In genomic region chr3:138263154-138263930, GRCm38 (mm10) we compare ENCODE assay signal across 32 mouse cellular contexts. TPM values are rescaled to one million over a fixed set of nuclear protein-coding genes. Genes with fewer than 3 reads are reported as not detected.
DNase-seq lines count a peak whose midpoint lies in the region; ATAC-seq and TF ChIP-seq lines count a peak whose summit lies in the region.
"Had no signal": no experiment of that assay in that cellular context is flagged by ENCODE, and none has a peak within 500 bp of the region (broad histone marks: within the 10 kb centered on the region; RNA-seq: fewer than 3 reads in every experiment).

No protein-coding gene starts in this region.

- WGBS in liver, embryonic 15.5 days (ENCODE audit: insufficient replicate concordance) = 50% methylated on average over 5 of the region's 5 CpGs
- 53% methylated on average over 5 of the region's 5 CpGs for WGBS in lung, postnatal 0 days
- 47% methylated on average over 5 of the region's 5 CpGs for WGBS in lung, adult 2 months
- WGBS in stomach, postnatal 0 days = 51% methylated on average over 5 of the region's 5 CpGs
- 89% methylated on average over 5 of the region's 5 CpGs for WGBS in forebrain, embryonic 14.5 days

- no peak for TF ChIP-seq POLR2A in lung, adult 2 months (IDR thresholded peaks at IDR 0.05; ENCODE audit: borderline replicate concordance, extremely low read depth, low read depth, low read length)

- peak; percentile 67 for DNase-seq in heart, adult 11 months
- DNase-seq in heart, postnatal 10 days = no peak
- no peak for DNase-seq in liver
- DNase-seq in lung, postnatal 0 days (ENCODE audit: low spot score) = peak; percentile 56
- DNase-seq in lung, adult 2 months = no peak
- DNase-seq in stomach, postnatal 0 days (ENCODE audit: low spot score) = no peak
- no peak for DNase-seq in forebrain, embryonic 14.5 days (ENCODE audit: low spot score)
- DNase-seq: cerebellum, adult 18-20 months; cerebellum, postnatal 14 days; gastrocnemius, postnatal 14 days; heart, postnatal 36 days; kidney, adult 8-10 months; layer of hippocampus, postnatal 36 days; left cerebral cortex, postnatal 4 days; midbrain, embryonic 14.5 days; thymus, postnatal 14 days had no signal

- TF ChIP-seq CTCF in lung, postnatal 0 days (IDR thresholded peaks at IDR 0.05) = no peak
- TF ChIP-seq CTCF in lung, adult 2 months (IDR thresholded peaks at IDR 0.05; ENCODE audit: insufficient read depth, low read length) = no peak
- TF ChIP-seq CTCF in stomach, postnatal 0 days (IDR thresholded peaks at IDR 0.05; ENCODE audit: low read depth) = no peak

- ATAC-seq in liver, embryonic 15.5 days (ENCODE audit: insufficient read depth) = peak; percentile 31; the same call in 1 of the 2 replicates
- peak; percentile 47 for ATAC-seq in lung, postnatal 0 days
- ATAC-seq in stomach, postnatal 0 days (ENCODE audit: low FRiP score, low TSS enrichment) = peak; percentile 83
- no peak for ATAC-seq in forebrain, embryonic 14.5 days
- ATAC-seq: forebrain, embryonic 13.5 days; intestine, embryonic 16.5 days; Patski had no signal

- H3K36me3 ChIP-seq in liver, embryonic 15.5 days (replicated peaks) = no peaks in the 10 kb centered on the region
- no peaks in the 10 kb centered on the region for H3K36me3 ChIP-seq in lung, postnatal 0 days (ENCODE audit: insufficient read depth, low read length)
- H3K36me3 ChIP-seq in stomach, postnatal 0 days (ENCODE audit: control insufficient read depth, insufficient read depth, low read length) = no peaks in the 10 kb centered on the region
- H3K36me3 ChIP-seq in forebrain, embryonic 14.5 days (ENCODE audit: control insufficient read depth, insufficient read depth, low read length) = no peaks in the 10 kb centered on the region
- H3K36me3 ChIP-seq: heart, embryonic 10.5 days; heart, embryonic 15.5 days; hindbrain, embryonic 12.5 days had no signal

- H3K27me3 ChIP-seq in liver, embryonic 15.5 days = no peaks in the 10 kb centered on the region
- no peaks in the 10 kb centered on the region for H3K27me3 ChIP-seq in lung, postnatal 0 days (replicated peaks; ENCODE audit: insufficient read depth, low read length)
- no peaks in the 10 kb centered on the region for H3K27me3 ChIP-seq in stomach, postnatal 0 days (ENCODE audit: control insufficient read depth, insufficient read depth, low read length)
- H3K27me3 ChIP-seq in forebrain, embryonic 14.5 days (replicated peaks; ENCODE audit: control insufficient read depth, insufficient read depth, low read length) = no peaks in the 10 kb centered on the region
- H3K27me3 ChIP-seq: forebrain, embryonic 13.5 days; heart, embryonic 15.5 days; hindbrain, embryonic 12.5 days; Patski had no signal

- no peak overlapping the region for H3K4me2 ChIP-seq in liver, embryonic 15.5 days
- no peak overlapping the region for H3K4me2 ChIP-seq in lung, postnatal 0 days (replicated peaks; ENCODE audit: low read depth, low read length)
- no peak overlapping the region for H3K4me2 ChIP-seq in stomach, postnatal 0 days (replicated peaks; ENCODE audit: low read depth)
- no peak overlapping the region for H3K4me2 ChIP-seq in forebrain, embryonic 14.5 days (ENCODE audit: low read length)
- H3K4me2 ChIP-seq: forebrain, embryonic 13.5 days; heart, embryonic 15.5 days; hindbrain, embryonic 12.5 days had no signal

- no peak overlapping the region for H3K9ac ChIP-seq in liver, embryonic 15.5 days
- no peak overlapping the region for H3K9ac ChIP-seq in lung, postnatal 0 days (replicated peaks; ENCODE audit: low read depth)
- no peak overlapping the region for H3K9ac ChIP-seq in stomach, postnatal 0 days (ENCODE audit: low read length)
- H3K9ac ChIP-seq in forebrain, embryonic 14.5 days (ENCODE audit: low read length) = no peak overlapping the region
- H3K9ac ChIP-seq: forebrain, embryonic 13.5 days; heart, embryonic 15.5 days; hindbrain, embryonic 12.5 days had no signal

- no peaks in the 10 kb centered on the region for H3K9me3 ChIP-seq in liver, embryonic 15.5 days (replicated peaks)
- H3K9me3 ChIP-seq in lung, postnatal 0 days (ENCODE audit: low read length) = no peaks in the 10 kb centered on the region
- no peaks in the 10 kb centered on the region for H3K9me3 ChIP-seq in stomach, postnatal 0 days (ENCODE audit: control insufficient read depth, low read length)
- no peaks in the 10 kb centered on the region for H3K9me3 ChIP-seq in forebrain, embryonic 14.5 days (replicated peaks; ENCODE audit: control insufficient read depth, low read length)
- H3K9me3 ChIP-seq: forebrain, embryonic 13.5 days; heart, embryonic 10.5 days; heart, embryonic 15.5 days; hindbrain, embryonic 12.5 days had no signal

- TF ChIP-seq EP300 in lung, postnatal 0 days (IDR thresholded peaks at IDR 0.05) = no peak
- TF ChIP-seq EP300 in stomach, postnatal 0 days (optimal IDR thresholded peaks at IDR 0.05) = no peak

- H3K4me3 ChIP-seq in liver, embryonic 15.5 days (replicated peaks) = no peak overlapping the region
- no peak overlapping the region for H3K4me3 ChIP-seq in lung, postnatal 0 days (ENCODE audit: low read depth, low read length)
- H3K4me3 ChIP-seq in lung, adult 2 months (replicated peaks; ENCODE audit: extremely low read depth, low read depth, low read length) = no peak overlapping the region
- H3K4me3 ChIP-seq in stomach, postnatal 0 days (ENCODE audit: low read depth, low read length) = no peak overlapping the region
- H3K4me3 ChIP-seq in forebrain, embryonic 14.5 days (ENCODE audit: low read depth, low read length) = no peak overlapping the region
- H3K4me3 ChIP-seq: forebrain, embryonic 13.5 days; heart, embryonic 10.5 days; heart, embryonic 15.5 days; hindbrain, embryonic 12.5 days had no signal

- 0 out of 2 replicates have a peak, but pooled peaks cover 5% of the 10 kb centered on the region for H3K4me1 ChIP-seq in liver, embryonic 15.5 days (replicated peaks)
- H3K4me1 ChIP-seq in lung, postnatal 0 days (ENCODE audit: insufficient read depth, low read depth, low read length) = no peaks in the 10 kb centered on the region
- H3K4me1 ChIP-seq in lung, adult 2 months (ENCODE audit: control insufficient read depth, insufficient read depth, low read length) = no peaks in the 10 kb centered on the region
- no peaks in the 10 kb centered on the region for H3K4me1 ChIP-seq in stomach, postnatal 0 days (replicated peaks; ENCODE audit: control insufficient read depth, insufficient read depth)
- no peaks in the 10 kb centered on the region for H3K4me1 ChIP-seq in forebrain, embryonic 14.5 days (ENCODE audit: control insufficient read depth, insufficient read depth, low read length)
- H3K4me1 ChIP-seq: forebrain, embryonic 13.5 days; heart, embryonic 15.5 days; hindbrain, embryonic 12.5 days had no signal

- no peak overlapping the region for H3K27ac ChIP-seq in liver, embryonic 15.5 days (replicated peaks)
- no peak overlapping the region for H3K27ac ChIP-seq in lung, postnatal 0 days (ENCODE audit: low read length)
- H3K27ac ChIP-seq in stomach, postnatal 0 days (replicated peaks) = no peak overlapping the region
- no peak overlapping the region for H3K27ac ChIP-seq in forebrain, embryonic 14.5 days (ENCODE audit: low read depth, low read length)
- H3K27ac ChIP-seq: forebrain, embryonic 13.5 days; heart, embryonic 10.5 days; heart, embryonic 15.5 days; hindbrain, embryonic 12.5 days; macrophage had no signal

- intact Hi-C loops in heart, postnatal 10 days (cut with DNase I) = no loop called here

RNA-seq across cellular contexts. Expression of gene Adh1, which starts 2.6 kb away (rescaled TPM):
- 10 to 100 TPM; 24.1 to 54.7 TPM for total RNA-seq in heart, postnatal 10 days (2021)
- 37.2 and 68.3 TPM in 2 replicates for polyA plus RNA-seq in liver, embryonic 15.5 days (2015; fragmentation: Nextera tagmentation; extraction: Ambion mirVana)
- polyA plus RNA-seq in lung, postnatal 0 days (2015; fragmentation: Nextera tagmentation; extraction: Ambion mirVana) = 801 and 895 TPM in 2 replicates
- polyA plus RNA-seq in lung, adult 2 months (2012; rRNA removed) = 106 and 114 TPM in 2 replicates
- 134 and 155 TPM in 2 replicates for polyA plus RNA-seq in stomach, postnatal 0 days (2015; fragmentation: Nextera tagmentation; extraction: Ambion mirVana)
- 0.47 and 0.57 TPM in 2 replicates for polyA plus RNA-seq in forebrain, embryonic 14.5 days (2014; fragmentation: Nextera tagmentation; extraction: Ambion mirVana)
- total RNA-seq: granulocyte monocyte progenitor cell, adult 5-6 weeks; monocyte, adult 5-6 weeks had no signal
- polyA plus RNA-seq: macrophage had no signal

RNA-seq across cellular contexts. Expression of gene Adh7, which starts 45.8 kb away (rescaled TPM):
- total RNA-seq in heart, postnatal 10 days (2021) = under 1 TPM in 1 of 2 experiments, not detected in 1; 0.10 TPM
- polyA plus RNA-seq in liver, embryonic 15.5 days (2015; fragmentation: Nextera tagmentation; extraction: Ambion mirVana) = 0.25 and 0.36 TPM in 2 replicates
- 0.62 and 1.1 TPM in 2 replicates for polyA plus RNA-seq in lung, postnatal 0 days (2015; fragmentation: Nextera tagmentation; extraction: Ambion mirVana)
- 2.7 and 12.4 TPM in 2 replicates for polyA plus RNA-seq in lung, adult 2 months (2012; rRNA removed)
- 31.3 and 43.4 TPM in 2 replicates for polyA plus RNA-seq in stomach, postnatal 0 days (2015; fragmentation: Nextera tagmentation; extraction: Ambion mirVana)
- polyA plus RNA-seq in forebrain, embryonic 14.5 days (2014; fragmentation: Nextera tagmentation; extraction: Ambion mirVana) = 0.14 and 0.96 TPM in 2 replicates
- total RNA-seq: granulocyte monocyte progenitor cell, adult 5-6 weeks; MEL; monocyte, adult 5-6 weeks had no signal
- polyA plus RNA-seq: forebrain, embryonic 13.5 days; large intestine, adult 2 months; macrophage had no signal

RNA-seq across cellular contexts. Expression of gene Adh6a, which starts 49.7 kb away (rescaled TPM):
- total RNA-seq in heart, postnatal 10 days (2021) = not detected
- polyA plus RNA-seq in liver, embryonic 15.5 days (2015; fragmentation: Nextera tagmentation; extraction: Ambion mirVana) = not detected in 2 replicates
- 0.20 TPM in 1 of 2 replicates, not detected in the other for polyA plus RNA-seq in lung, postnatal 0 days (2015; fragmentation: Nextera tagmentation; extraction: Ambion mirVana)
- 0.11 TPM in 1 of 2 replicates, not detected in the other for polyA plus RNA-seq in lung, adult 2 months (2012; rRNA removed)
- 32.6 and 47.0 TPM in 2 replicates for polyA plus RNA-seq in stomach, postnatal 0 days (2015; fragmentation: Nextera tagmentation; extraction: Ambion mirVana)
- polyA plus RNA-seq in forebrain, embryonic 14.5 days (2014; fragmentation: Nextera tagmentation; extraction: Ambion mirVana) = not detected in 2 replicates
- total RNA-seq: adrenal gland, postnatal 36 days; gastrocnemius, postnatal 14 days; granulocyte monocyte progenitor cell, adult 5-6 weeks; heart, postnatal 36 days; layer of hippocampus, postnatal 36 days; left cerebral cortex, postnatal 4 days; MEL; monocyte, adult 5-6 weeks had no signal
- polyA plus RNA-seq: brain, embryonic 14.5 days; cortical plate, adult 2 months; forebrain, embryonic 13.5 days; heart, embryonic 10.5 days; heart, embryonic 15.5 days; hindbrain, embryonic 12.5 days; macrophage; midbrain, embryonic 14.5 days; neural tube, embryonic 14.5 days had no signal

Comparison
In these comparisons a context has a peak if more than half of its experiments do, and no peak if none do; other contexts are left out.
1. DNase-seq: peak in heart, adult 11 months (single experiment) and lung, postnatal 0 days (single experiment); none in heart, postnatal 10 days (0 of 2), liver (single experiment), lung, adult 2 months (single experiment), stomach, postnatal 0 days (single experiment) and forebrain, embryonic 14.5 days (single experiment).
2. RNA of gene Adh1, which starts 2.6 kb away (polyA plus RNA-seq): 801 to 895 TPM in lung, postnatal 0 days, 134 to 155 TPM in stomach, postnatal 0 days, 106 to 114 TPM in lung, adult 2 months and 37.2 to 68.3 TPM in liver, embryonic 15.5 days; 0.47 to 0.57 TPM in forebrain, embryonic 14.5 days; every median in the first group is over 10 times any median in the second.
3. RNA of gene Adh6a, which starts 49.7 kb away (polyA plus RNA-seq): 32.6 to 47.0 TPM in stomach, postnatal 0 days; 0.20 TPM in lung, postnatal 0 days, 0.11 TPM in lung, adult 2 months, not detected in liver, embryonic 15.5 days and not detected in forebrain, embryonic 14.5 days; every median in the first group is over 10 times any median in the second.